Mouse (Mus musculus): Measurements from ENCODE around the gene Gipr. TPM values are rescaled to one million over a fixed set of nuclear protein-coding genes. Genes with fewer than 3 reads are reported as not detected.

The Gipr gene
- polyA plus RNA-seq, 1 experiment: 0.43 TPM

DNA sequence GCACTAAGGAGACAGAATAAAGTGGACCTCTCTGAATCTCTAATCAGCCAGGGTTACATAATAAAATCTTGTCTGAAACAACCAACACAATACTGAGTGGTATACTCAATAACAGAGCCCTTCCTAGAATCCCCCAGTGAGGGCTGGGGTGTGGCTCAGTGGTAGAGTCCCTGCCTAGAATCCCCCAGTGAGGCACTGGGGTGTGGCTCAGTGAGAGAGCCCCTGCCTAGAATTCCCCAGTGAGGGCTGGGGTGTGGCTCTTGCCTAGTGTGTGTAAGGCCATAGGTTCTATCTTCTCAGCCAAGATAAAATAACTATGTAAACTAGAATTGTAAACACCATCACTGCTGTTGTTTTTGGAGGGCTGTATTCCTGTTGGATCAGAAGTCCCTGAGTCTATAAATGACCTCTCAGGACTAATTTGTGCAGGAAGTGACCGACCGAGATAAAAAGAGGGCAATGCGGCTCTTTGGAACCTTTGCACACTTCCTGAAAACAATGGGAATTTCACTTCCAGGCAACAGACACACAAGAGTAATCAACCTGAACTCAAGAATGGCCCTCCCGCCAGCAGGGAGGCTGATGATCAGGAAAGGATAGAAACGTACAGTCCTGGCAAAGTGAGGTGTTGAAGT, 45.2 kb upstream of the Gipr start:
- TF ChIP-seq CTCF (IDR thresholded peaks at IDR 0.05; ENCODE audit: control insufficient read depth, insufficient read depth, insufficient read length) (no peak), MYOG (IDR thresholded peaks at IDR 0.05; ENCODE audit: control insufficient read depth, extremely low read depth, insufficient read length) (no peak), CEBPB (IDR thresholded peaks at IDR 0.05; ENCODE audit: low read depth) (no peak), USF1 (IDR thresholded peaks at IDR 0.05; ENCODE audit: low read depth) (no peak), MYOD1 (IDR thresholded peaks at IDR 0.05; ENCODE audit: control insufficient read depth, insufficient read length, low read depth) (no peak), MAX (IDR thresholded peaks at IDR 0.05) (no peak), FOSL1 (IDR thresholded peaks at IDR 0.05; ENCODE audit: insufficient read depth, low read length, poor library complexity, severe bottlenecking) (no peak)
- Histone ChIP-seq H3K4me3 (ENCODE audit: insufficient read depth, poor library complexity, severe bottlenecking) (no peak overlapping the region), H3K27me3 (ENCODE audit: control insufficient read depth, insufficient read depth, insufficient read length) (peaks cover 16% of the 10 kb centered on the region), H3K79me3 (ENCODE audit: low read depth) (no peaks in the 10 kb centered on the region), H3K79me2 (ENCODE audit: control insufficient read depth, insufficient read depth) (no peaks in the 10 kb centered on the region), H3K36me3 (ENCODE audit: control insufficient read depth, insufficient read depth) (no peaks in the 10 kb centered on the region), H3ac (ENCODE audit: control insufficient read depth, insufficient read length, low read depth) (no peak overlapping the region)

DNA sequence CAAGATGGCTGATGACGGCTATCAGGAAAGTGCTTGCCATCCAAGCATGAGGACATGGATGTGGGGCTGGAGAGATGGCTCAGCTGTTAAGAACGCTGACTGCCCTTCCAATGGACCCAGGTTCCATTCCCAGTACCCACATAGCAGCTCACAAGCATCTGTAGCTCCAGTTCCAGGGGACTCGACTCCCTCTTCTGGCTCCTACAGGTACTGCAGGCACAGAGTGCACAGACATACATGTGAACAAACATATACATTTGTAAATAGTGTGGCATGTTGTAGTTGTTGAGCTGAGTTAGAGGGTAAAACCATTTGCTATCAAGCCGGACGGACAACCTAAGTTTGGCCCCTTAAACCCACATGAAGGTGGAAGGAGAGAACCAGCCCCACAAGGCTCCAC, 44.1 kb upstream of the Gipr start:
- H3K36me3 ChIP-seq (ENCODE audit: control insufficient read depth, insufficient read depth): no peaks in the 10 kb centered on the region
- no peak for TF ChIP-seq CTCF (IDR thresholded peaks at IDR 0.05; ENCODE audit: control insufficient read depth, insufficient read depth, insufficient read length)
- TF ChIP-seq MYOD1 (IDR thresholded peaks at IDR 0.05; ENCODE audit: control insufficient read depth, insufficient read length, low read depth): no peak
- TF ChIP-seq MYOG (IDR thresholded peaks at IDR 0.05; ENCODE audit: control insufficient read depth, extremely low read depth, insufficient read length): no peak
- TF ChIP-seq USF1 (IDR thresholded peaks at IDR 0.05; ENCODE audit: low read depth): no peak
- TF ChIP-seq FOSL1 (IDR thresholded peaks at IDR 0.05; ENCODE audit: insufficient read depth, low read length, poor library complexity, severe bottlenecking): no peak
- no peak for TF ChIP-seq MAX (IDR thresholded peaks at IDR 0.05)
- no peak for TF ChIP-seq CEBPB (IDR thresholded peaks at IDR 0.05; ENCODE audit: low read depth)
- H3K27me3 ChIP-seq (ENCODE audit: control insufficient read depth, insufficient read depth, insufficient read length): peaks cover 13% of the 10 kb centered on the region

DNA sequence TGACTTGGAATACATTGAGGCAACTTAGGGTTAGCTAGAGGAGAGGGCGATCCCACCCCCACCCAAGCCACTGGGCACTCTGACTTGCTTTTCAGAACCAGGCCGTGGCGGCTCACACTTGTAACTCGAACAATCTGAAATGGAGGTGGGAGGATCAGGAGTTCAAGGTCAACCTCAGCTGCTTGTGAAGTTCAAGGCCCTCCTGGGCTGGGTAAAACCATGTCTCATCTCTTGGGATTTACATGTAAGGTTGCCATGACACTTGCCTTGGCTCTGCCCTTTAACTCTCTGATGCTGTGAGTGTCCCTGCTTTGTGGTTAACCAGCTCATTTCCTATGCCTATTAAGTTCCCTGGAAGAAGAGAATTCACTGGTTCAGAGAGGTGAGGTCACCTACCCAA, 43.6 kb upstream of the Gipr start:
- no peaks in the 10 kb centered on the region for H3K79me3 ChIP-seq (ENCODE audit: low read depth)

More for the DNA sequence above, 44.1 kb upstream of the Gipr start:
- no peak overlapping the region for H3ac ChIP-seq (ENCODE audit: control insufficient read depth, insufficient read length, low read depth)
- no peak overlapping the region for H3K4me3 ChIP-seq (ENCODE audit: insufficient read depth, poor library complexity, severe bottlenecking)
- no peaks in the 10 kb centered on the region for H3K79me2 ChIP-seq (ENCODE audit: control insufficient read depth, insufficient read depth)
- no peaks in the 10 kb centered on the region for H3K79me3 ChIP-seq (ENCODE audit: low read depth)

DNA sequence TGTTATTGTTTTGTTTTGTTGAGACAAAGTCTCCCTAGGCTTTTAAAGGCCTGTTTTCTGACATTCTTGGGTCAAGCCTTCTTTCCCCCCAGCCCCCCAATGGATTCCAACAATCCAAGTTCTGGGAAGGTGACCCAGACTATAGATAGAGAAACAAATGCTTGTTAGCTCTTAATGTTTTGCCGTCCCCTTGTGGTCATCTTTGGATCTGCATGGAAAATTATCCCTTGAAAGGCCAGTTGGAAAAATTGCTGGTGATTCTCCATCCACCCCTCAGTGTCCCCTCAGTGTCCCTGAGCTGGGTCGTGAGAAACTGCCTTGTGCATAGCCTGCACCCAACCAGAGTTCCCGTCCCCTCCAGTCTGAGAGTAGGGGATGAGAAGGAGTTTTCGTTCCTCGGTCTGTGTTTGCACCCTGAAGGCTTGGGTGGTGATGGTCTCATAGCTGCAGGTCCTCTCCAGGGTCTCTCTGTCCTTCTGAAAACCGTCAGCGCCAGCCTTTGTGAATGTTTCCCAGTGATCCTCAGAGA, 43.1 kb upstream of the Gipr start:
- H3K4me3 ChIP-seq (ENCODE audit: insufficient read depth, poor library complexity, severe bottlenecking): no peak overlapping the region
- H3K79me3 ChIP-seq (ENCODE audit: low read depth): no peaks in the 10 kb centered on the region
- H3K27me3 ChIP-seq (ENCODE audit: control insufficient read depth, insufficient read depth, insufficient read length): peaks cover 7% of the 10 kb centered on the region
- no peak overlapping the region for H3ac ChIP-seq (ENCODE audit: control insufficient read depth, insufficient read length, low read depth)
- no peaks in the 10 kb centered on the region for H3K79me2 ChIP-seq (ENCODE audit: control insufficient read depth, insufficient read depth)
- H3K36me3 ChIP-seq (ENCODE audit: control insufficient read depth, insufficient read depth): no peaks in the 10 kb centered on the region
- TF ChIP-seq MAX (IDR thresholded peaks at IDR 0.05) (no peak), CEBPB (IDR thresholded peaks at IDR 0.05; ENCODE audit: low read depth) (no peak), FOSL1 (IDR thresholded peaks at IDR 0.05; ENCODE audit: insufficient read depth, low read length, poor library complexity, severe bottlenecking) (no peak), MYOG (IDR thresholded peaks at IDR 0.05; ENCODE audit: control insufficient read depth, extremely low read depth, insufficient read length) (no peak), MYOD1 (IDR thresholded peaks at IDR 0.05; ENCODE audit: control insufficient read depth, insufficient read length, low read depth) (no peak), USF1 (IDR thresholded peaks at IDR 0.05; ENCODE audit: low read depth) (no peak), CTCF (IDR thresholded peaks at IDR 0.05; ENCODE audit: control insufficient read depth, insufficient read depth, insufficient read length) (no peak)

More for the DNA sequence above, 43.6 kb upstream of the Gipr start:
- no peaks in the 10 kb centered on the region for H3K36me3 ChIP-seq (ENCODE audit: control insufficient read depth, insufficient read depth)
- TF ChIP-seq MYOG (IDR thresholded peaks at IDR 0.05; ENCODE audit: control insufficient read depth, extremely low read depth, insufficient read length) (no peak), FOSL1 (IDR thresholded peaks at IDR 0.05; ENCODE audit: insufficient read depth, low read length, poor library complexity, severe bottlenecking) (no peak), USF1 (IDR thresholded peaks at IDR 0.05; ENCODE audit: low read depth) (no peak), MYOD1 (IDR thresholded peaks at IDR 0.05; ENCODE audit: control insufficient read depth, insufficient read length, low read depth) (no peak), CTCF (IDR thresholded peaks at IDR 0.05; ENCODE audit: control insufficient read depth, insufficient read depth, insufficient read length) (no peak), CEBPB (IDR thresholded peaks at IDR 0.05; ENCODE audit: low read depth) (no peak)
- H3K27me3 ChIP-seq (ENCODE audit: control insufficient read depth, insufficient read depth, insufficient read length): peaks cover 12% of the 10 kb centered on the region
- H3ac ChIP-seq (ENCODE audit: control insufficient read depth, insufficient read length, low read depth): no peak overlapping the region
- H3K4me3 ChIP-seq (ENCODE audit: insufficient read depth, poor library complexity, severe bottlenecking): no peak overlapping the region
- H3K79me2 ChIP-seq (ENCODE audit: control insufficient read depth, insufficient read depth): no peaks in the 10 kb centered on the region

DNA sequence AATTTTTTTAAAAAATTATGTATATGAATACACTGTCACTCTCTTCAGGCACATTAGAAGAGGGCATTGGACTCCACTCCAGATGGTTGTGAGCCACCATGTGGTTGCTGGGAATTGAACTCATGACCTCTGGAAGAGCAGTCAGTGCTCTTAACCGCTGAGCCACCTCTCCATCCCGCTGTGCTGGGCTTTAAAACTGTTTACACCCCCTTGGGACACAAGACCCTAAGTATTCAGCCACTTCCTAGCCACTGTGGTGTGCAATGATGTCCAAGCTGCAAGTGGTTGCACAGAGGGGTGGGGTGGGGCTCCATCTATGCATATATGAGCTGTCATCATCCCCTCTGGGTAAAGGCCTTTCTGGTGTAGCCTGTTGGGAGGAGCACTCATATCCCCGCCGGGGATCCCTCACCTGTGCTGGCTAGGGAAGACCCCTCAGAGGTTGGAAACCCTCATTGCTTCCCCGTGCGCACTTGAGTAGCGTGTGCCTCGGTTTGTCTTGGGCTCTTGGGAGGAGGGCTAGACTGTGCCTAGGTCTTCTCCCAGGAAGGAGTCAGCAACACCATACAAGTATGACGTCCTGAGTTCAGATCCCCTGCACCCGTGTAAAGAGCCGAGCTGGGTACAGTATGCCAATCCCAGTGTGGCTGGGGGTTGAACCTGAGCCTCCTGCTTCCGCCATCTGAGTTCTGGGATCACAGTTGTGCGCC, 42.4 kb upstream of the Gipr start:
- TF ChIP-seq CTCF (IDR thresholded peaks at IDR 0.05; ENCODE audit: control insufficient read depth, insufficient read depth, insufficient read length) (no peak), CEBPB (IDR thresholded peaks at IDR 0.05; ENCODE audit: low read depth) (no peak), MYOD1 (IDR thresholded peaks at IDR 0.05; ENCODE audit: control insufficient read depth, insufficient read length, low read depth) (no peak), MAX (IDR thresholded peaks at IDR 0.05) (no peak), USF1 (IDR thresholded peaks at IDR 0.05; ENCODE audit: low read depth) (no peak), FOSL1 (IDR thresholded peaks at IDR 0.05; ENCODE audit: insufficient read depth, low read length, poor library complexity, severe bottlenecking) (no peak), MYOG (IDR thresholded peaks at IDR 0.05; ENCODE audit: control insufficient read depth, extremely low read depth, insufficient read length) (no peak)
- Histone ChIP-seq H3K27me3 (ENCODE audit: control insufficient read depth, insufficient read depth, insufficient read length) (peaks cover 7% of the 10 kb centered on the region), H3K79me2 (ENCODE audit: control insufficient read depth, insufficient read depth) (no peaks in the 10 kb centered on the region), H3ac (ENCODE audit: control insufficient read depth, insufficient read length, low read depth) (no peak overlapping the region), H3K79me3 (ENCODE audit: low read depth) (no peaks in the 10 kb centered on the region), H3K36me3 (ENCODE audit: control insufficient read depth, insufficient read depth) (no peaks in the 10 kb centered on the region), H3K4me3 (ENCODE audit: insufficient read depth, poor library complexity, severe bottlenecking) (no peak overlapping the region)

All from C2C12 (cell line).